23 mouse cellular contexts compared by ENCODE assay signal in genomic region chr10:23235405-23235804, GRCm38 (mm10).
"Had no signal": no experiment of that assay in that cellular context is flagged by ENCODE, and none has a peak within 500 bp of the region (broad histone marks: within the 10 kb centered on the region; RNA-seq: fewer than 3 reads in every experiment).

No protein-coding gene starts in this region.

- H3K4me1 ChIP-seq: heart, embryonic 15.5 days; hindbrain, embryonic 13.5 days; hindbrain, embryonic 15.5 days; limb, embryonic 15.5 days; liver, embryonic 12.5 days had no signal

- H3K9me3 ChIP-seq: heart, embryonic 13.5 days; heart, embryonic 15.5 days; hindbrain, embryonic 13.5 days; hindbrain, embryonic 15.5 days; limb, embryonic 13.5 days; limb, embryonic 15.5 days; liver, embryonic 12.5 days had no signal

- ATAC-seq: forebrain, postnatal 0 days; hindbrain, postnatal 0 days; intestine, embryonic 16.5 days; liver, embryonic 12.5 days had no signal

- H3K9ac ChIP-seq: forebrain, postnatal 0 days; heart, embryonic 13.5 days; heart, embryonic 15.5 days; hindbrain, embryonic 13.5 days; hindbrain, embryonic 15.5 days; limb, embryonic 13.5 days; limb, embryonic 15.5 days; liver, embryonic 12.5 days; liver, embryonic 14.5 days had no signal

- H3K27ac ChIP-seq: heart, adult 2 months; heart, embryonic 13.5 days; heart, embryonic 15.5 days; hindbrain, embryonic 13.5 days; hindbrain, embryonic 15.5 days; hindbrain, postnatal 0 days; limb, embryonic 13.5 days; limb, embryonic 15.5 days; liver, embryonic 12.5 days; liver, embryonic 14.5 days had no signal

- H3K4me2 ChIP-seq: heart, embryonic 11.5 days; heart, embryonic 13.5 days; heart, embryonic 15.5 days; hindbrain, embryonic 13.5 days; hindbrain, embryonic 15.5 days; limb, embryonic 13.5 days; limb, embryonic 15.5 days; liver, embryonic 12.5 days had no signal

- H3K27me3 ChIP-seq: heart, embryonic 13.5 days; heart, embryonic 15.5 days; hindbrain, embryonic 13.5 days; hindbrain, embryonic 15.5 days; limb, embryonic 13.5 days; limb, embryonic 15.5 days; liver, embryonic 12.5 days had no signal

- H3K36me3 ChIP-seq: heart, embryonic 13.5 days; heart, embryonic 15.5 days; hindbrain, embryonic 13.5 days; hindbrain, embryonic 15.5 days; limb, embryonic 13.5 days; limb, embryonic 15.5 days; liver, embryonic 12.5 days had no signal

- DNase-seq: forebrain, postnatal 0 days; gastrocnemius, postnatal 14 days; gastrocnemius, postnatal 36 days; heart, adult 11 months; heart, adult 2 months; heart, postnatal 14 days; heart, postnatal 36 days; kidney, adult 18-20 months; kidney, adult 9 months; layer of hippocampus, adult 9-11 months; layer of hippocampus, postnatal 36 days; left cerebral cortex, postnatal 4 days had no signal

- H3K4me3 ChIP-seq: heart, adult 2 months; heart, embryonic 13.5 days; heart, embryonic 15.5 days; hindbrain, embryonic 13.5 days; hindbrain, embryonic 15.5 days; limb, embryonic 13.5 days; limb, embryonic 15.5 days; liver, embryonic 12.5 days had no signal
